Mouse (Mus musculus) neural tube, embryonic 12.5 days (tissue): ENCODE measurements around the gene H2afx. TPM values are rescaled to one million over a fixed set of nuclear protein-coding genes. Genes with fewer than 3 reads are reported as not detected.
"Not testable (repeated sequence)": the region's sequence is repeated elsewhere in the genome, so short reads cannot be mapped to it uniquely, and the experiment has no call there.

Experiments used
- ATAC-seq: fragments of 200-750 bp; cut with Nextera tagmentation; 2 replicates; pipeline ENCODE4 v1.8.0; 2017; ENCODE audit warnings: low read depth, mild to moderate bottlenecking, moderate TSS enrichment, moderate library complexity; ENCODE audit not compliant: low FRiP score
- H3K27ac ChIP-seq: fragments of 300-500 bp; sonication (generic); 2 replicates; pipeline ENCODE4 v1.5.1; 2016
- H3K27me3 ChIP-seq: fragments of 300-500 bp; sonication (generic); replicated peaks from 2 replicates; pipeline ENCODE4 v1.6.1; 2016; ENCODE audit warnings: mild to moderate bottlenecking
- H3K36me3 ChIP-seq: fragments of 300-500 bp; sonication (generic); 2 replicates; pipeline ENCODE4 v1.6.1; 2016; ENCODE audit warnings: mild to moderate bottlenecking
- H3K4me1 ChIP-seq: fragments of 300-500 bp; sonication (generic); 2 replicates; pipeline ENCODE4 v1.6.1; 2016
- H3K4me2 ChIP-seq: fragments of 300-500 bp; sonication (generic); replicated peaks from 2 replicates; pipeline ENCODE4 v1.6.1; 2016; ENCODE audit warnings: mild to moderate bottlenecking
- H3K4me3 ChIP-seq: fragments of 300-500 bp; sonication (generic); 2 replicates; pipeline ENCODE4 v1.5.1; 2016
- H3K9ac ChIP-seq: fragments of 300-500 bp; sonication (generic); 2 replicates; pipeline ENCODE4 v1.6.1; 2016; ENCODE audit warnings: mild to moderate bottlenecking
- H3K9me3 ChIP-seq: fragments of 300-500 bp; sonication (generic); 2 replicates; pipeline ENCODE4 v1.6.1; 2016; ENCODE audit warnings: mild to moderate bottlenecking
- WGBS: fragments of 180-500 bp; shearing (Covaris S2); methylation state at CpG from one replicate; pipeline ENCODE4 v1.1.7; 2016; 5-methylcytosine and 5-hydroxymethylcytosine counted together
- polyA plus RNA-seq: library from polyadenylated mRNA; unstranded; fragments of >200 nt; fragmentation: Nextera tagmentation; extraction: Ambion mirVana; gene quantifications from 2 replicates; pipeline ENCODE4 v1.2.1, GENCODE M21; 2016

The H2afx gene
- polyA plus RNA-seq, 1 experiment from 2014 or later: 281 TPM

- Histone ChIP-seq H3K4me3 (peak within 1 kb of the TSS; percentile 88), H3K27ac (peak within 1 kb of the TSS; percentile 51; the same call in 1 of the 2 replicates), H3K4me2 (peak within 1 kb of the TSS; percentile 94), H3K9me3 (no peaks in the 10 kb centered on the region), H3K9ac (peak within 1 kb of the TSS; percentile 83), H3K4me1 (peaks cover 30% of the 10 kb centered on the region), H3K36me3 (peaks cover 19% of the 10 kb centered on the region), H3K27me3 (no peaks in the 10 kb centered on the region)
- under 1% methylated on average over 67 of the region's 67 CpGs for WGBS
- peak; percentile 96 for ATAC-seq
Measured at GRCm38 (mm10) chr9:44319887-44320798, 14.4 kb upstream of the H2afx start, which contains the start of gene C2cd2l. TSS of gene C2cd2l (minus strand) at chr9:44320285.

GRCm38 (mm10) chr9:44320799-44321133 lies 13.7 kb upstream of the H2afx start:
- Histone ChIP-seq H3K36me3 (peaks cover 13% of the 10 kb centered on the region), H3K27me3 (no peaks in the 10 kb centered on the region), H3K9me3 (no peaks in the 10 kb centered on the region), H3K4me2 (peak overlapping the region; percentile 94), H3K4me1 (peaks cover 32% of the 10 kb centered on the region), H3K4me3 (peak overlapping the region; percentile 88; the same call in 1 of the 2 replicates), H3K27ac (0 out of 2 replicates have a peak overlapping the region, but pooled peaks have one; percentile 38), H3K9ac (peak overlapping the region; percentile 39; the same call in 1 of the 2 replicates)
- WGBS: 25% methylated on average over 6 of the region's 6 CpGs
- no peak for ATAC-seq

GRCm38 (mm10) chr9:44323656-44324055 lies 10.8 kb upstream of the H2afx start:
- H3K36me3 ChIP-seq, H3K9ac ChIP-seq, ATAC-seq, H3K9me3 ChIP-seq, H3K4me2 ChIP-seq, H3K27ac ChIP-seq, H3K4me3 ChIP-seq, H3K27me3 ChIP-seq: not testable (repeated sequence)
- WGBS: 83% methylated on average over 4 of the region's 4 CpGs
- H3K4me1 ChIP-seq: peaks cover 28% of the 10 kb centered on the region

GRCm38 (mm10) chr9:44324147-44324546 lies 10.3 kb upstream of the H2afx start:
- peaks cover 23% of the 10 kb centered on the region for H3K4me1 ChIP-seq
- peaks cover 4% of the 10 kb centered on the region; the same call in 1 of the 2 replicates for H3K36me3 ChIP-seq
- no peaks in the 10 kb centered on the region for H3K9me3 ChIP-seq
- no peak overlapping the region for H3K9ac ChIP-seq
- 67% methylated on average over 6 of the region's 6 CpGs for WGBS
- H3K27ac ChIP-seq: no peak overlapping the region
- ATAC-seq: no peak
- no peak overlapping the region for H3K4me2 ChIP-seq
- H3K27me3 ChIP-seq: no peaks in the 10 kb centered on the region
- H3K4me3 ChIP-seq: no peak overlapping the region

GRCm38 (mm10) chr9:44325032-44325767 lies 9.3 kb upstream of the H2afx start:
- not testable (repeated sequence) for H3K27me3 ChIP-seq, ATAC-seq, H3K4me3 ChIP-seq, H3K27ac ChIP-seq, H3K9me3 ChIP-seq
- H3K4me2 ChIP-seq: peak overlapping the region; percentile 83
- 0 out of 2 replicates have a peak overlapping the region, but pooled peaks have one; percentile 29 for H3K9ac ChIP-seq
- H3K36me3 ChIP-seq: peaks cover 11% of the 10 kb centered on the region
- 60% methylated on average over 7 of the region's 8 CpGs for WGBS
- H3K4me1 ChIP-seq: peaks cover 19% of the 10 kb centered on the region

GRCm38 (mm10) chr9:44325768-44326370 lies 8.6 kb upstream of the H2afx start, which contains the start of gene Dpagt1:
TSS of gene Dpagt1 (plus strand) at chr9:44326019.
- 9% methylated on average over 12 of the region's 12 CpGs for WGBS
- H3K4me1 ChIP-seq: peaks cover 14% of the 10 kb centered on the region
- no peaks in the 10 kb centered on the region for H3K27me3 ChIP-seq
- peaks cover 18% of the 10 kb centered on the region for H3K36me3 ChIP-seq
- H3K4me3 ChIP-seq: peak within 1 kb of the TSS; percentile 78
- peak within 1 kb of the TSS; percentile 60 for H3K27ac ChIP-seq
- H3K9ac ChIP-seq: peak within 1 kb of the TSS; percentile 77
- no peak; the same call in 1 of the 2 replicates for ATAC-seq
- H3K9me3 ChIP-seq: no peaks in the 10 kb centered on the region
- peak within 1 kb of the TSS; percentile 83 for H3K4me2 ChIP-seq

- peak; percentile 93 for ATAC-seq
- under 1% methylated on average over 38 of the region's 38 CpGs for WGBS
- peak overlapping the region; percentile 77 for H3K9ac ChIP-seq
- peak overlapping the region; percentile 60 for H3K27ac ChIP-seq
- H3K36me3 ChIP-seq: peaks cover 20% of the 10 kb centered on the region
- H3K27me3 ChIP-seq: no peaks in the 10 kb centered on the region
- peak overlapping the region; percentile 83 for H3K4me2 ChIP-seq
- peak overlapping the region; percentile 78 for H3K4me3 ChIP-seq
- H3K4me1 ChIP-seq: peaks cover 12% of the 10 kb centered on the region
- no peaks in the 10 kb centered on the region for H3K9me3 ChIP-seq
Measured at GRCm38 (mm10) chr9:44326371-44327063, 8.0 kb upstream of the H2afx start.

- peaks cover 26% of the 10 kb centered on the region for H3K36me3 ChIP-seq
- peaks cover 12% of the 10 kb centered on the region for H3K4me1 ChIP-seq
- peak overlapping the region; percentile 78 for H3K4me3 ChIP-seq
- no peaks in the 10 kb centered on the region for H3K27me3 ChIP-seq
- peak overlapping the region; percentile 83 for H3K4me2 ChIP-seq
- WGBS: 1% methylated on average over 22 of the region's 22 CpGs
- peak overlapping the region; percentile 60; the same call in 1 of the 2 replicates for H3K27ac ChIP-seq
- peak; percentile 37 for ATAC-seq
- H3K9me3 ChIP-seq: no peaks in the 10 kb centered on the region
- peak overlapping the region; percentile 77 for H3K9ac ChIP-seq
Measured at GRCm38 (mm10) chr9:44327064-44327711, 7.3 kb upstream of the H2afx start.

- WGBS: 91% methylated on average over 5 of the region's 5 CpGs
- Histone ChIP-seq H3K27ac (no peak overlapping the region), H3K36me3 (peaks cover 33% of the 10 kb centered on the region), H3K4me2 (peak overlapping the region; percentile 83), H3K9me3 (no peaks in the 10 kb centered on the region), H3K4me3 (peak overlapping the region; percentile 78; the same call in 1 of the 2 replicates), H3K4me1 (peaks cover 12% of the 10 kb centered on the region), H3K9ac (peak overlapping the region; percentile 77; the same call in 1 of the 2 replicates), H3K27me3 (no peaks in the 10 kb centered on the region)
- ATAC-seq: no peak
Measured at GRCm38 (mm10) chr9:44327926-44328325, 6.6 kb upstream of the H2afx start.

GRCm38 (mm10) chr9:44330736-44331135 lies 3.8 kb upstream of the H2afx start:
- 94% methylated on average over 6 of the region's 6 CpGs for WGBS
- peaks cover 15% of the 10 kb centered on the region for H3K4me1 ChIP-seq
- no peak overlapping the region for H3K27ac ChIP-seq
- no peak overlapping the region for H3K4me2 ChIP-seq
- H3K9me3 ChIP-seq: no peaks in the 10 kb centered on the region
- peaks cover 44% of the 10 kb centered on the region for H3K36me3 ChIP-seq
- H3K9ac ChIP-seq: no peak overlapping the region
- ATAC-seq: no peak
- H3K27me3 ChIP-seq: no peaks in the 10 kb centered on the region
- no peak overlapping the region for H3K4me3 ChIP-seq
